Mouse (Mus musculus) E14TG2a.4 (cell line): ENCODE measurements at regions not wholly inside any gene's neighbourhood (a gene's known extent, or its start where the extent isn't known, plus 50 kb on each side); places are given as distances from the start of the nearest gene placed in this dataset.
"Not testable (repeated sequence)": the region's sequence is repeated elsewhere in the genome, so short reads cannot be mapped to it uniquely, and the experiment has no call there.

Experiments used
- H3K27me3 ChIP-seq: 2 replicates; pipeline ENCODE4 v1.6.1; 2014; ENCODE audit warnings: low read length, control low read depth; ENCODE audit not compliant: insufficient read depth
- H3K36me3 ChIP-seq: 2 replicates; pipeline ENCODE4 v1.6.1; 2014; ENCODE audit warnings: low read length, control low read depth; ENCODE audit not compliant: insufficient read depth
- H3K4me1 ChIP-seq: replicated peaks from 2 replicates; pipeline ENCODE4 v1.6.1; 2014; ENCODE audit warnings: low read depth, low read length, control low read depth
- H3K4me3 ChIP-seq: replicated peaks from 2 replicates; pipeline ENCODE4 v1.5.1; 2014; ENCODE audit warnings: mild to moderate bottlenecking, low read length
- H3K9me3 ChIP-seq: 2 replicates; pipeline ENCODE4 v1.6.1; 2014; ENCODE audit warnings: low read length, control low read depth
- CTCF ChIP-seq: conservative IDR thresholded peaks from 2 replicates; pipeline ENCODE4 v1.5.1; 2014; ENCODE audit warnings: low read length
- NANOG ChIP-seq: IDR thresholded peaks from 2 replicates; pipeline ENCODE4 v1.6.1; 2014; ENCODE audit warnings: borderline replicate concordance, low read length, mixed read lengths
- POU5F1 ChIP-seq: IDR thresholded peaks from 2 replicates; pipeline ENCODE4 v1.6.1; 2014; ENCODE audit warnings: low read length, borderline replicate concordance

DNA sequence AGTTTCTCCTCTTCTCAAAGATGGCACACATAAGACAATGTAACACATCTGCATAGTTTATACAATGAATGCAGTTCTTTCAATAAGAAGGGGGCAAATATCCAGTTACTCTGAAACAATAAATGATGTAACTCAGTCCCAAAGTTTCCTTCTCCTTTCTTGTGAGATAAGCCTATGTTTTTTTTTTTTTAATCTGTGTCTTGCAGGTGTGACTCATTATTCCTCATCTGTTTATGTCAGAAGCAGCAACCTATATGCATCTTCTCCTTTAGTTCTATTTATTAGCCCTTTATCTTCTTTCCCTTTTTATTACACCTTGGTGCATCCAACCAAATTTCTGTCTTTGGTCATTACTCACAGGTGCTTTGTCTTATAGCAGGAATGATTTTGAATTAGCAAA is 523.2 kb upstream of the Pot1a start:
- Histone ChIP-seq H3K27me3 (no peaks in the 10 kb centered on the region), H3K4me1 (no peaks in the 10 kb centered on the region), H3K4me3 (no peak overlapping the region), H3K9me3 (peaks cover 4% of the 10 kb centered on the region; the same call in 1 of the 2 replicates), H3K36me3 (no peaks in the 10 kb centered on the region)
- no peak for TF ChIP-seq CTCF
- no peak for TF ChIP-seq POU5F1
- TF ChIP-seq NANOG = no peak

GRCm38 (mm10) chr6:26304147-26304546 is 495.1 kb upstream of the Pot1a start:
- Histone ChIP-seq H3K36me3 (peaks cover 3% of the 10 kb centered on the region), H3K4me3 (no peak overlapping the region), H3K27me3 (no peaks in the 10 kb centered on the region), H3K4me1 (no peaks in the 10 kb centered on the region), H3K9me3 (peaks cover 70% of the 10 kb centered on the region)
- TF ChIP-seq CTCF = no peak
- no peak for TF ChIP-seq NANOG
- no peak for TF ChIP-seq POU5F1

- TF ChIP-seq NANOG = peak; percentile 70; the same call in 1 of the 2 replicates
- peak; percentile 20; the same call in 1 of the 2 replicates for TF ChIP-seq CTCF
- not testable (repeated sequence) for H3K27me3 ChIP-seq
Observed at GRCm38 (mm10) chr6:26301564-26301963, 492.5 kb upstream of the Pot1a start.

DNA sequence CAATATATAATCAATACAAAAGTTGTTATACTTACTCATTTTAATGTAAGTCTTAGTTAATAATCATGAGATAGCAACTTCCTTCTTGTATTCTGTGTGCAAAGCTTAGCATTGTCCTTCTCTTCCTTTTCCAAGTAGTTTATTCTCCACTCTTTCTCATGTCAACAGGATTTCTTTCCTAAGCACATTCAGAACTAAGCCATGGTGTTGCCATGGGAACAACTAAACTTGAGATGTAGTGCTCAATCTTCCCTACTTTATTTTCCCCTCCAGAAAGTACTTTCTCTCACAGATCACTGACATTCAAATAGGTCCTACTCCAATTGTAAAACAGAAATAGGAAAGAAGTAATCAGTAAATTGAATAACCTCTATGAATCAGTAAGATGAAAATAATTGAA is 490.2 kb upstream of the Pot1a start:
- no peak overlapping the region for H3K4me3 ChIP-seq
- no peaks in the 10 kb centered on the region for H3K4me1 ChIP-seq
- H3K27me3 ChIP-seq = no peaks in the 10 kb centered on the region
- no peak for TF ChIP-seq POU5F1
- peaks cover 3% of the 10 kb centered on the region for H3K36me3 ChIP-seq
- H3K9me3 ChIP-seq = peaks cover 44% of the 10 kb centered on the region

More at GRCm38 (mm10) chr6:26301564-26301963, 492.5 kb upstream of the Pot1a start:
- peaks cover 55% of the 10 kb centered on the region for H3K9me3 ChIP-seq
- H3K4me3 ChIP-seq, H3K36me3 ChIP-seq, H3K4me1 ChIP-seq: not testable (repeated sequence)

- H3K9me3 ChIP-seq = peaks cover 28% of the 10 kb centered on the region
- H3K4me1 ChIP-seq, H3K36me3 ChIP-seq, H3K4me3 ChIP-seq, H3K27me3 ChIP-seq: not testable (repeated sequence)
Observed at GRCm38 (mm10) chr6:26297420-26297819, 488.4 kb upstream of the Pot1a start.

- TF ChIP-seq NANOG (no peak), CTCF (no peak), POU5F1 (no peak)
Observed at GRCm38 (mm10) chr6:26287900-26288299, 478.9 kb upstream of the Pot1a start.

More at GRCm38 (mm10) chr6:26287900-26288299, 478.9 kb upstream of the Pot1a start:
- Histone ChIP-seq H3K4me3 (no peak overlapping the region), H3K9me3 (no peaks in the 10 kb centered on the region), H3K27me3 (no peaks in the 10 kb centered on the region), H3K36me3 (no peaks in the 10 kb centered on the region), H3K4me1 (no peaks in the 10 kb centered on the region)
